Mouse (Mus musculus) heart, embryonic 16.5 days (tissue): ENCODE results near the gene Ubox5. TPM values are rescaled to one million over a fixed set of nuclear protein-coding genes. Genes with fewer than 3 reads are reported as not detected.

ENCODE experiments used
- ATAC-seq: fragments of 200-750 bp; cut with Nextera tagmentation; replicated peaks from 2 replicates; pipeline ENCODE4 v1.8.0; 2017; ENCODE audit warnings: moderate number of reproducible peaks; ENCODE audit not compliant: insufficient read depth, low FRiP score; ENCODE audit errors: extremely low read depth
- H3K27ac ChIP-seq: fragments of 300-500 bp; sonication (generic); 2 replicates; pipeline ENCODE4 v1.5.1; 2014; ENCODE audit warnings: mild to moderate bottlenecking, low read length, control low read depth, moderate library complexity
- H3K27me3 ChIP-seq: fragments of 300-500 bp; sonication (generic); 2 replicates; pipeline ENCODE4 v1.6.1; 2014; ENCODE audit warnings: low read length, mixed read lengths; ENCODE audit not compliant: control insufficient read depth, insufficient read depth
- H3K36me3 ChIP-seq: fragments of 300-500 bp; sonication (generic); 2 replicates; pipeline ENCODE4 v1.6.1; 2014; ENCODE audit not compliant: control insufficient read depth, insufficient read depth
- H3K4me1 ChIP-seq: fragments of 300-500 bp; sonication (generic); 2 replicates; pipeline ENCODE4 v1.6.1; 2014; ENCODE audit warnings: low read length, mixed read lengths; ENCODE audit not compliant: control insufficient read depth, insufficient read depth
- H3K4me2 ChIP-seq: fragments of 300-500 bp; sonication (generic); 2 replicates; pipeline ENCODE4 v1.6.1; 2014; ENCODE audit warnings: low read depth, mild to moderate bottlenecking, control low read depth, low read length
- H3K4me3 ChIP-seq: fragments of 300-500 bp; sonication (generic); 2 replicates; pipeline ENCODE4 v1.5.1; 2014; ENCODE audit warnings: mild to moderate bottlenecking, control low read depth, low read length
- H3K9ac ChIP-seq: fragments of 300-500 bp; sonication (generic); 2 replicates; pipeline ENCODE4 v1.6.1; 2014; ENCODE audit warnings: low read length, control low read depth
- H3K9me3 ChIP-seq: fragments of 300-500 bp; sonication (generic); replicated peaks from 2 replicates; pipeline ENCODE4 v1.6.1; 2016; ENCODE audit warnings: low read length; ENCODE audit not compliant: control insufficient read depth
- WGBS: fragments of 180-500 bp; shearing (Covaris S2); extraction: QIAGEN DNeasy Blood & Tissue Kit; methylation state at CpG from one replicate; pipeline ENCODE4 v1.1.7; 2014; 5-methylcytosine and 5-hydroxymethylcytosine counted together
- polyA plus RNA-seq: library from polyadenylated mRNA; unstranded; fragments of >200 nt; fragmentation: Nextera tagmentation; extraction: Ambion mirVana; gene quantifications from 2 replicates; pipeline ENCODE4 v1.2.1, GENCODE M21; 2015

Gene Ubox5
- polyA plus RNA-seq, 1 experiment from 2014 or later, result 8.2 TPM

DNA sequence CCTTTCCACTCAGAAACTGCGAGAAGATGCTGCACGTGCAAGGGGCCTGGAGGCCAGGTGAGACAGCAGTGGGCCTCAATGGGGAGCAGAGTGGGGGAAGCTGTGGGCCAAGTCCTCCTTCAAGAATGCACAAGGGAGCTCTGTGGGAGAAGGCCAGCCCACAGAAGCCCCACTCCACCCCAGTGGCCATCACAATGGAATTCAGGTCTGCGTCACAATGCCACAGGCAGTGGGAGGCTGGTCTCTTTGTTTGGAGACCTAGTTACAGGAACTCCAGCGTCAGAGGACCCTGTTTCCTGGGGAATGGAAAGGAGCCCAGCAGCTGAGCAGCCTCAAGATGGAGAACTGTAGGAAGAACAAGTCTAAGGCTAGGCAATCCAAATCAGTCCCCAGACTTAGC, 40.7 kb downstream of the Ubox5 start:
- Histone ChIP-seq H3K9ac (no peak overlapping the region), H3K27me3 (0 out of 2 replicates have a peak, but pooled peaks cover 3% of the 10 kb centered on the region), H3K4me2 (no peak overlapping the region), H3K4me1 (peaks cover 7% of the 10 kb centered on the region), H3K9me3 (no peaks in the 10 kb centered on the region), H3K36me3 (peaks cover 17% of the 10 kb centered on the region), H3K4me3 (no peak overlapping the region), H3K27ac (no peak overlapping the region)
- 70% methylated on average over 4 of the region's 4 CpGs for WGBS
- ATAC-seq, result peak; percentile 32; the same call in 1 of the 2 replicates

DNA sequence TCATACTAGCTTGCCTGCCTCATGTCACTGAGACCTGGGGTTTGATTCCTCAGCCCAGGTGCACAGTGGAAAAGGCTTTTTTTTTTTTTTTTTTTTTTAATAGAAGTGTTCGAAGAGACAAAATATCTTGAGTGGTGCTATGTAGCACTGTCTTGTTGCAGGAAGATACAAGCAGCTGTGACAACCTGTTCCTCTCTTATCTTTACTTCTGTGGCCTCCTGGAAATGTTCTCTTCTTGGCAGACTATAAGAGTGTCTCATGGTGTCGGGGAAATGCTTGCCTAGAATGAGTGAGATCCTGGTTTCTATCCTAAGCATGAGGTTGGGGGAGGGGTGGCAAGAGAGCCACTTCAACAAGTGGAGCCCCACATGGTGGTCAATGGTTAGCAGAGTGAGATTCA, 41.5 kb downstream of the Ubox5 start:
- no peak overlapping the region for H3K9ac ChIP-seq
- H3K9me3 ChIP-seq, result no peaks in the 10 kb centered on the region
- ATAC-seq, result no peak
- H3K27ac ChIP-seq, result no peak overlapping the region
- H3K4me3 ChIP-seq, result no peak overlapping the region
- no peak overlapping the region for H3K4me2 ChIP-seq
- peaks cover 12% of the 10 kb centered on the region for H3K4me1 ChIP-seq
- peaks cover 15% of the 10 kb centered on the region for H3K36me3 ChIP-seq
- 0 out of 2 replicates have a peak, but pooled peaks cover 3% of the 10 kb centered on the region for H3K27me3 ChIP-seq
- WGBS, result 48% methylated on average over 2 of the region's 2 CpGs

DNA sequence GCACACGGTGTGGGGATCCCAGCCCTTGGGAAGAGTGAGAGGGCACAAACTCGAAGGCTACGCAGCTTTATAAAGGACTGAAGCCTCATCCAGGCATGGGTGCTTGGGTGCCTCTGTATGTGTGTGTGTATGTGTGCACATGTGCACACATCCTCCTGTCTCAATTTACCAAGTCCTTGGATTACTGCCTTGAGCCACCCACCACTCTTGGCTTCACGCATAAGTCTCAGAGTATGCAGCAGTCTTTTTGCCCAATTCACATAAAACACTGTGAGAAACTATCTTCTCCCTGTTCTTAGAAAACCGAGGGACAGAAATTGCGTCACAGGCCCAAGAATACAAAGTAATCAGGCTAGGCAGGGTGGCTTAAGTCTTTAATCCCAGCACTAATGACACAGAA, 43.8 kb downstream of the Ubox5 start:
- no peak overlapping the region for H3K4me3 ChIP-seq
- peaks cover 7% of the 10 kb centered on the region; the same call in 1 of the 2 replicates for H3K36me3 ChIP-seq
- ATAC-seq, result no peak
- whole genome bisulfite sequencing, result 85% methylated on average over 6 of the region's 6 CpGs
- H3K4me1 ChIP-seq, result peaks cover 15% of the 10 kb centered on the region
- H3K27me3 ChIP-seq, result peaks cover 19% of the 10 kb centered on the region
- H3K9ac ChIP-seq, result no peak overlapping the region
- no peak overlapping the region for H3K4me2 ChIP-seq
- H3K27ac ChIP-seq, result no peak overlapping the region
- H3K9me3 ChIP-seq, result no peaks in the 10 kb centered on the region

DNA sequence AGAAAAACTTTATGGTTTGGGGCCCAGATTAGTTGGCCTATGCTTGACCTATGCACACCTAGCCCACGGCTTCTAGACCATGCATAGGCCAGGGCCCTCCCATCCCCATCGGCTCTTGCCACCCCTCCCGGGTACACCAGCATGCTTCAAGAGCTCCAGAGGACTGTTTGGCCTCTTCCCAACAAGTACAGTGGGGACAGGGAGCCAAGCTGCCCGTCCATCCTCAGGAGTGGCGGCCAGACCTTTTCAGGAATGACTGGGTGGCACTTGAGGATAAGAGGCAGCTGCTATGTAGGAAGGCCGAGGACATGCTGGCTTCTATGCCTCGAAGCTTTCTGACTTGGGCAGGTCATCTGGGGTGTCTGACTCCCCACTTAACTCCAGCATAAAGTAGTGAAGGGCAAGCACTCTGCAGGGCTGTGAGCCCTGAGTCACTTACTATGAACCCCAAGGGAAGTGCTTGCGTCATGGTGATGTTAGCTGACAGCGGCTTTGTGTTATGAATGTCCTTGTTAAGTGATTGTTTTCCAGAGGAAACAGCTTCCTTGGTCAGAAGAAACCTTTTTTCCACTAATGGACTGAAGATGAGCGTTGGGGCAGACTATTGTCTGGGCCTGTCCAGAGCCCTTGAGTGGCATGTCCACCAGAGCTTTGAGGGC, 45.8 kb downstream of the Ubox5 start:
- Histone ChIP-seq H3K4me2 (no peak overlapping the region), H3K4me1 (peaks cover 21% of the 10 kb centered on the region), H3K9me3 (no peaks in the 10 kb centered on the region), H3K9ac (no peak overlapping the region), H3K36me3 (no peaks in the 10 kb centered on the region), H3K4me3 (no peak overlapping the region), H3K27ac (no peak overlapping the region), H3K27me3 (peaks cover 38% of the 10 kb centered on the region)
- no peak for ATAC-seq
- 52% methylated on average over 10 of the region's 10 CpGs for WGBS

DNA sequence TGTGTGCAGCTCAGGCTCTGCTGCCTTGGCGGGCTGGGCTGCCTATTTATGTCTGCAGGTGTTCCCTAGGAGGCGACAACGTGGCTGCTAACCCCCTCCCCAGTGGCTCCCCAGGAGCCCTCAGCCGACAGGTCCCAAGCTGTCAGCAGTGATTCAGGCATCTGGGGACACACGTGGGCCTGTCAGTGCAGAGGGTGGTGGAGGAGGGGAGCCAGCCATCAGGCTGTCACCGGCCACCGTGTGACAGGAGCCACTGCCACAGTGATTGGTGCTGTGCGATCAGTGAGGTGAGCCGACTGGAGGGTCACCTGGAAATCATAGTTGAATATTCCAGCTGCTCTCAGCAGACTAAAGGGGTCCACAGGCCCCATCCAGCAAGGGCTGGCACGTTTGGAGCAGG, 47.3 kb downstream of the Ubox5 start, which contains the start of gene Avp:
Gene Avp, minus strand, starts transcription at position 3 of the 400 bp plus-strand sequence.
- Histone ChIP-seq H3K27me3 (peaks cover 52% of the 10 kb centered on the region), H3K4me1 (peaks cover 23% of the 10 kb centered on the region), H3K9ac (no peak within 1 kb of the TSS), H3K4me3 (no peak within 1 kb of the TSS), H3K4me2 (no peak within 1 kb of the TSS), H3K36me3 (no peaks in the 10 kb centered on the region), H3K27ac (no peak within 1 kb of the TSS), H3K9me3 (no peaks in the 10 kb centered on the region)
- 23% methylated on average over 10 of the region's 10 CpGs for WGBS
- ATAC-seq, result no peak

DNA sequence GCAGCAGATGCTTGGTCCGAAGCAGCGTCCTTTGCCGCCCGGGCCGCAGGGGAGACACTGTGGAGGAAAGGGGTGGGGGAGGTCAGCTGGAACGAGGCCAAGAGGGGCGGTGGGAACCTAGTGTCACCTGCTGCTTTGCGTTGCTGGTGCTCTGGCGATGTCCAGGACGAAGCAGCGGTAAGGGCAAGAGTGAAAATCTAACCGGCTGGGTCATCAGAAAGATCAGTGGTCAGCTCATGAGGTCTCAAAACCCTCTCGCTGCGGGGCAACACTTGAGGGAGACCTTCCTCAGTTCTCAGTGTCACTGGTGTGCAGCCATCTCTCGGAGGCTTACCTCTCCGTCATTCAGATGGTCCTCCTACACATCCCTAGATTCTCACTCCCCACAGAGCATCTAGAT, 48.6 kb downstream of the Ubox5 start:
- H3K4me3 ChIP-seq, result peak overlapping the region; percentile 48
- H3K4me2 ChIP-seq, result peak overlapping the region; percentile 69
- H3K9ac ChIP-seq, result peak overlapping the region; percentile 52; the same call in 1 of the 2 replicates
- 6% methylated on average over 16 of the region's 16 CpGs for WGBS
- peaks cover 65% of the 10 kb centered on the region for H3K27me3 ChIP-seq
- no peak for ATAC-seq
- H3K36me3 ChIP-seq, result no peaks in the 10 kb centered on the region
- no peaks in the 10 kb centered on the region for H3K9me3 ChIP-seq
- no peak overlapping the region for H3K27ac ChIP-seq
- peaks cover 23% of the 10 kb centered on the region for H3K4me1 ChIP-seq

DNA sequence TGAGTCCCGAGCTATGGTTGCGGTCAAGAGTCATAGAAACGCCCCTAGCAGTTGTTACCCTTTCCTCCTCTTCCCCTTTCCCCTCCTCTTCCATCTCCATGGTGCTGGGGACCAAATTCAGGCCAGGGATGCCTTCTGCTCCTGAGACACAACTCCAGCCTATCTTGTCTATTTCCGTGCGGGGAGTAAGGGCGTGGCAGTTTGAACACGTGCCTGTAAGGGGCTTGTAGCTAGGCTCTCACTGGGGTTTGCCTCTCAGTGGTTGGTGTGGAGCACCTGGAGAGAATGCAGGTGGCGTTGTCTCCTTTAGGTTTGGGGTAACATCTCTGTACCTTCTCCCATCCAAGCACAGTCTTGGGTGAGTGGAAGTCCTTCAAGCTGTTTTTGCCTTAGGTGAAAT, 50.0 kb downstream of the Ubox5 start:
- no peaks in the 10 kb centered on the region for H3K36me3 ChIP-seq
- WGBS, result 14% methylated on average over 8 of the region's 8 CpGs
- peaks cover 23% of the 10 kb centered on the region for H3K4me1 ChIP-seq
- no peaks in the 10 kb centered on the region for H3K9me3 ChIP-seq
- no peak overlapping the region for H3K4me3 ChIP-seq
- no peak overlapping the region for H3K4me2 ChIP-seq
- H3K9ac ChIP-seq, result no peak overlapping the region
- no peak overlapping the region for H3K27ac ChIP-seq
- H3K27me3 ChIP-seq, result peaks cover 78% of the 10 kb centered on the region
- no peak for ATAC-seq

DNA sequence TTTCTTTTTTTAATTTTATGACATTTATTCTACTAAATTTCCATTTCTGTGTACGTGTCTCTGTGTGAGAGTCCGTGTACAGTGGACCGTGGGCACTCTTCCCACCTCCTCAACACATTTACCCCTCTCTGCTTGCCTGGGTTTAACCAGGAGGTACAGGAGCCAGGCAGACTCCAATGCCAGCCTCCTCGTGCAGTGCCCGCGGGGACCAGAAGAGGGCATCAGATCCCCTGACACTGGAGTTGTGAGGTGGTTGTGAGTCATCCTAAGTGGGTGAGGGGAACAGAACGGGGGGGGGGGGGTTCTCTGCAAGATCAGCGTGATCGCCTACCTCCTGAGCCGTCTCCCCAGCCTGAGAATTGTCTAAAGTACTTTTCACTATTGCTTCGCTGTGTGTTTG, 51.7 kb downstream of the Ubox5 start:
- H3K4me2 ChIP-seq, result no peak overlapping the region
- no peak overlapping the region for H3K27ac ChIP-seq
- no peak overlapping the region for H3K9ac ChIP-seq
- H3K9me3 ChIP-seq, result no peaks in the 10 kb centered on the region
- no peak overlapping the region for H3K4me3 ChIP-seq
- peaks cover 15% of the 10 kb centered on the region for H3K4me1 ChIP-seq
- 7% methylated on average over 11 of the region's 11 CpGs for WGBS
- no peak for ATAC-seq
- no peaks in the 10 kb centered on the region for H3K36me3 ChIP-seq
- H3K27me3 ChIP-seq, result peaks cover 75% of the 10 kb centered on the region

DNA sequence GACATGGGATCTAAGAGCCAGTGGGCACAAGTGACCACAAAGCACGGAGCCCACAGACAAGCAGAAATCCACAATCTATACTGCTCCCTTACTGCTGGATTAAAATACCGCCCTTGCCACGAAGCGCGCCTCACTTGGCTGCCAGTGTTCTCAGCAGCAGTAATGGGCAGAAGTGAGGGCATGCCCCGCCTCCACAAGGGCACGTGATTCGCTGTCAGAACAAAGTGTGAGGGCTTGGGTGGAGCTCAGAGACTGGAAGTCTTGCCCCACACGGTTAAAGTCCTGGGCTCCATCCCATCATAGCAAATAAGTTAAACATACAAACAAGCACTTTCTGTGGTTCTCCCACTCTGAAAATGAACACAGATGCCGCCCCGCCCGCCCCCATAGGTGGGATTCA, 52.2 kb downstream of the Ubox5 start:
- H3K36me3 ChIP-seq, result no peaks in the 10 kb centered on the region
- H3K27ac ChIP-seq, result no peak overlapping the region
- no peak for ATAC-seq
- H3K4me3 ChIP-seq, result peak overlapping the region; percentile 13; the same call in 1 of the 2 replicates
- no peaks in the 10 kb centered on the region for H3K9me3 ChIP-seq
- peaks cover 15% of the 10 kb centered on the region for H3K4me1 ChIP-seq
- WGBS, result 7% methylated on average over 12 of the region's 12 CpGs
- H3K9ac ChIP-seq, result no peak overlapping the region
- H3K27me3 ChIP-seq, result peaks cover 73% of the 10 kb centered on the region
- no peak overlapping the region for H3K4me2 ChIP-seq
